Mouse (Mus musculus) kidney, postnatal 36 days (tissue): Measurements from ENCODE around the gene Trappc10.

Source experiments
- DNase-seq, 2 experiments: peaks; one replicate each; pipeline ENCODE4 v3.0.0; 2021 to 2022; ENCODE audit warnings: mixed read lengths in 2 of 2

The Trappc10 gene

DNA sequence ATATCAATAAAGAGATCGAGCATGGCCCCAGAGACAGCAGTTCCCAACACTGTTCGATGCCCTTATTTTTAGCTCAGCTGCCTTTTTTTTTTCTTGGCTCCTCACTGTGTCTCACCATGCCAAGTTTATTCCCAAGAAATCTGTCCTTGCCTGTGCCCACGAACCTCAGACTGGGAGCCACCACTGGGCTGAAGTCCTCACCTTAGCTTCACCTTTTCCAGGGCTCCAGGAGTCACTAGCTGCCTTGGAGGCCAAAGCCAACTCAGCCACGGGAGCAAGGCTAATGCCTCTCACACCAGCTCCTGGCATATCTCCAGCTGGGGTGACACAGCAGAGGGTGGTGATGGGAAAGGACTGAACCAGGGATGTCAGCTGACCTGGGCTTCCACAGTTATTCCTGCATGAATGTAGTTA is 11.2 kb upstream of the Trappc10 start:
- DNase-seq: peak; percentile 73 to 85

DNA sequence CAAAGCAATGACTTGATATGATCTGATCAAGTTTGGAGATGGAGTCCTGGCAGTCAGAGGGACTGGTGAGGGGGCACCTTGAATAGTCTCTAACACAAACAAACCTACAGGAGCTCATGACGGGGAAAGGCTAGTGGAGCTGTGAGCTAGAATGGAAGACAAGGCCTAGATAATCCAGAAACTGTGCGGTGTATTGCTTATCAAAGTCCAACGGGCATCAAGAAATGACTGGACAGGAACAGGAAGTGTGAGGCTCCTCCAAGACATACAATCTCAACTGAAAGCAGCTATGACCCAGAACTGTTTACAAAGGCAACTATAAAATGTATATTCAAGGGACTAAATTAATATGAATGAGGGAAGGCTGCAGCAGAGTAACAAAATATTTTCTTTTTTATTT is 2.8 kb upstream of the Trappc10 start:
- no peak for DNase-seq

DNA sequence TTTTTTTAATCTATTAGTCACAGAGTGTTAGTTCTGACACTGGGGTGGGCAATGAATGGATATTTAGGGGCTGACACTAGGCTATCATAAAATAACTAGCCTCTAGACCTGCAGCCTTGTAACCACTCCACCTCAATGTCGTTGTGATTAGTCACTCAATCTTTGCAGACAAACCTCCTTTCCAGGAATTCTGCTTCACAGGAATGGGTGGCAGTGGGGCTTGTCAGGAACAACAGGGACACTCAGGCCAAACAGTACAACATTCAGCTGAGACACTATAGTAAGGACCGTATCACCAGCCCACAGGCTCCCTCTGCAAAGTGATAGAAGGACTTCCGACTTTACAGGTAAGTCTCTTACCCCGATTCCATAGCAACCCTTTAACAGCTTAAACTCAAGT is 2.3 kb upstream of the Trappc10 start:
- DNase-seq: no peak

DNA sequence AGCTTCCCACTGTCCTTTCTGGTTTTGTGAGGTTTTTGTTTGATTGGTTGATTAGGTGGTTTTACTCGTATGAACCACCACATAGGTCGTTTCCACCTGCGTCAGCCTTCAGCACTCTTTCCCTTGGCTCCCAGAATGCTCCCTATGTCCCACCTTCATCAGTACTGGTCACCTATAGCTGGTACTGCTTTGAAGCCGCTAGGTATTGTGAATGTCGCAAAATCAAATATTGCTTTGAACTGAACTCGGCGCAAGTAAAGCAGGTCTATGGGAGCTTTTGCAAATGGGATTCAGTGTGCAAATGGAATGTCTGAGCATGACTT is 745 bp upstream of the Trappc10 start:
- DNase-seq: no peak

DNA sequence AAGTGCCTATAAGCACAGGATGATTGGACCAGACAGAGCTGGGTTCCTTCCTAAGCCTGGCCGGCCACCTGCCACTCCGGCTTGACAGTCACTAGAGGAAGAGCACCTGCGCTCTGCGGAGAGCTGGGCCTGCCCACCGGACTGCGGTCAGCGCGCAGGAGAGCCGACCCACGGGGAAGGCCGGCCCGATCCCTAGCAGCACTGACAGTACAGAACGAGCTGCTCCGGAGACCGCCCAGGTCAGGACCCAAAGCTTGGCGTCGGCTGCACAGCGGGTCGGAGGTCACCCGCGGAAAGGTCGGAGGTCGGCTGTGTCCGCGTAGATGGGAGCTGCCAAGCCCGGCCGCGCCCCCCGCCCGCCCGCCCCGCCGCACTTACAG is 393 bp downstream of the Trappc10 start:
- peak; percentile 55 to 71 for DNase-seq

DNA sequence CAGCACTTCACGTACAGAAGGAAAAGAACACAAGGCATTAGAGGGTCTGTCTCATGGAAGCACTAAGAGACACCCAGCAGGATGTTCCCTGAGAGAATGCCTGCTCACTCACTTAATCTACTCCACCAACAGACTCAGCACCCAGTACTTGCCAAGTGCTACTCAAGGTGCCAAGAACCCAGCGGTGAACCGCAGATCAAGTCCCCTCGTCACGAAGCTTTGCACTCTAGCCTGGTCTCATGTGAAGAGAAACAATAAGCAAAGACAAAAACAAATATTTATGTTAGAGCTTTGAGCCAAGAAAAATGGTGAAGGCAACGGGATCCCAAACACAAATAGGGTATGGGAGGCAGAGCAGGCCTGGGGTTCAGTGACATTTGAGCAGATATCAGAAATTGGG is 5.5 kb downstream of the Trappc10 start:
- no peak for DNase-seq

DNA sequence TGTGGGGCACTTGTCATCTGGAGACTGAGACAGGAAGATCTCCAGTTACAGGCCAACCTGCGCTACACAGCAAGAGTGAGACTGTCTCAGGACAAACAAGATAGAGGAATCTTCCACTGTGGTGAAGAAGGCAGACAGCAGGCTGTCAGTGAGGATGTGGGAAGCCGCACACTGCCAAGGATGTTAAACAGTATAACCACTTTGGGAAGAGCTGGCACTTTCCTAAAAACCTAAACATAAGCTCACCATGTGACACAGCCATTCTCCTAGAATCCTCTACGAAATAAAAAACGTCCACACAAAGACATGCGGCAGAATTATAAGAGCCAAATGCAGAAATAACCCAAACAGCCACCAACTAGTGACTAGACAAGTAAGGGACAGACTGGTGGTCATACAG is 6.1 kb downstream of the Trappc10 start:
- no peak for DNase-seq

DNA sequence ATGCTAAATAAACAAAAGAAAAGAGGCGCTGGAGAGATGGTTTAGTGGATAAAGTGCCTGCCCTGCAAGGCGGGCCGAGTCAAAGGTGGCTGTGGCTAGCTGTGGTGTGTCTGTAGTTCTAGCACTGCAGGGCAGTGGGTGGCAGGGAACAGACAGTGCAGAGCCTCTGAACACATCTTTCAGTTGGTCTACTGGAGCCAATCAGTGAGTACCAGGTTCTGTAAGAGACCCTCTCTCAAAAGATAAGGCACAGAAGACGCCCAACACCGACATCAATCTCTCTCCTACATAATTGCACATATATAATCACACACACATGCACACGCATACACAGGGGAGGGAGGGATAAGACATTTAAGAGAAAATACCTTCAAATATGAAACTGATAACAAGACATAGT is 6.6 kb downstream of the Trappc10 start:
- DNase-seq: no peak

DNA sequence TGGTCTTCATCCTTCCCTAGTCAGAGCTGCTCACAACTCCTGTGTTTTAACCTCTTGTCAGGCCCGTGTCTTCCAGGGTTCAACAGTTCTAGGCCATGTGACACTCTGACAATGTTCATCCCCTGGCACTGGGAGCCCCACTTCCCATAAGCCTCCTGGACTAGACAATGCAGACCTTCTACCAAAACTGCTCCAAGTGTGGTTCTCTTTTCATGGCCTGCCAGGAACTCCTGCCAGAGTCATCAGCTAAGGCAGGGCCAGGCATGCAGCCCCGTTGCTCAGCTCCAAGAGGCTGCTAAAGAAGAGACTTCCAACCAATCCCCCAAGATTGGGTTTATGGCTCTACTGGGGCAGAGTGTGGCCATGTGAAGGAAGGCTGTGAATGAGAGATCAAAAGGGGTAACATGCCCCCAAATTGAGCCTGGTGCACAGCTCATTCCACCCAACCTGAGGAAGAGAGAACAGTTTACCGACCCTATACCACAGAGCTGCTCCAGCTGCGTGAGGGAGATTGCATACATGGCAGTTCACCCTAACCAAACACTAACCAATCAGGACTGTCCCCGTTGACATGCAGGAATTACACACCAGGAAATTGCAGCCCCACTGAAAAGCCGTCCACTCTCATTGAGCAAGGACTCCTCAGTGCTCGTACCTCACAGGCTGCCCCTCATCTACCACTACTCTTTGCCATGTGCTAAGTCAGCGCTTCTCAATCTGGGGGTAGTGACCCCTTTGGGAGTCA is 7.4 kb downstream of the Trappc10 start:
- DNase-seq: no peak

DNA sequence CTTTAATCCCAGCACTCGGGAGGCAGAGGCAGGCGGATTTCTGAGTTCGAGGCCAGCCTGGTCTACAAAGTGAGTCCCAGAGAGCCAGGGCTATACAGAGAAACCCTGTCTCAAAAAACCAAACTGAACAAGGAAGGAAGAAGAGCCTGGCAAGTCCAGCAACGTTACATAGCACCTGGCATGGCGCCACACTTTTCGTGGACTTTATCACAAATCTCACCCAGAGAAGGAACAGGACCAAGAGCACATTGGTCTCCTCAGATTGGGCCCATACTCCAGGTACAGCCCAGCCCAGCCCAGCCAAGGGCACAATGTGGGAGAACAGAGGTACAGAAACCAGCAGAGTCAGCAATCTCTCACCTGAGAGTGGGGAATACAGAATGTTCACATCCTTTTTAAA is 10.7 kb downstream of the Trappc10 start:
- DNase-seq: peak; percentile 69 to 83

DNA sequence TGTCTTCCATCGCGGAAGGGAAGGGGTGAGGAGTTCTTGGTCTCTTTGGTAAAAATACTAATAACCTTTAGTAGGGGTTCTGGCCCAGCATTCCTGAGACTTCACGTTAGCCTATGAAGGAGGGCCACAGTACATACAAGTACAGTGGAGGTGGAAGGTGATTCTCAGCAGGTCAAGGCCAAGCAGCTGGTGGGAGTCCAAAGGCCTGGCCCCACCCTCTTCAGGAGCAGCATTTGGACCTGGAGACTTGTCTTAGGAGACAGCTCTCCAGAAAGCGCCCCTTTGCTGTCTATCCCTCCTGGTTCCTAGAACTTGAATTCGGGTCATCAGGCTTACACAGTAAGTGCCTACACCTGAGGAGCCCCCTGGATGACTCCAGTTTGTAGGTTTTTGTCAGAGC is 11.3 kb downstream of the Trappc10 start:
- peak; percentile 52 to 60 for DNase-seq

DNA sequence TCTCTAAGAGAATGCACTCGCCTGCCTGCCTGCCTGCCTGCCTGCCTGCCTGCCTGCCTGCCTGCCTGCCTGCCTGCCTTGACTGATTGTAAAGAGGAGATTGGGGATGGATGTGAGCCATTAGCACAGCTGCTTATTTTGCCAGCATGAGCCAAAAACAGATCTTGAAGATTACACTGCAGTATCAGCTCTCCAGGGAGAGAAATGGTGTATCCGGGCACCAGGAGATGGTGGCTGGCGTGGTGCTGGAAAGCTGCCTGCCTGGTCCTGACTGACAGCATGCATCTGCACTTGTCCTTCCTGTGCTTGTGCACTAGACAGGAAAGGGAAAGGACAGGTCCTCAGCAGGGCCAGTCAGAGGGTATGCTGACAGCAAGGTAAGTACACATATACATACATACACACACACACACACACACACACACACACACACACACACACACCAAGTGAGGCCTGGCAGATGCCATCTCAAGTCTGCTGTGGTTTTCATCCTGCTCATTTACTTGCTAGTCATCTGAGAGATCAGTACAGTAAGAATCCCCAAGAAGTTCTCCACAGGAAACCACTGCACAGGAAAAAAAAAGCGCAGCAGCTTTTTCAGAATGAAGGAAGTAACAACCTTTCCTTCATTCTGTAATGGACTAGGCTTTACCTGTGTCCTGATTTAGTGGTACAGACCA is 12.0 kb downstream of the Trappc10 start:
- DNase-seq: no peak

DNA sequence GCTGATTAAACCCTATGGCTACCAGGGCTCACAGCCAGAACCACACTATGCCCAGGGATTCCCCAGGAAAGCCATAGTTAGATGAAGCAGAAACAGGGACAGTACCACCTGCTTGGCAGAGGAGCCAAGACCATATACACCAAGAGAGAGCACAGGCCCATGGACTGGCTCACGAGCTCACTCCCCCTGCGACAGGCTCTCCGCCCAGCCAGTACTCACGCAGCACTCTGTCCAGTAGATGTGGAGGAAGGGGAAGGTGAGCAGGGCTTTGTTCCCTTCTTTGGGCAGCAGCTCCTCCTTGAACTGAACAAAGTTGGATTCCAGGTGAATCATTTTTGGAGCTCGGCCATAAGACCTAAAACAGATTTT is 15.9 kb downstream of the Trappc10 start:
- DNase-seq: no peak

DNA sequence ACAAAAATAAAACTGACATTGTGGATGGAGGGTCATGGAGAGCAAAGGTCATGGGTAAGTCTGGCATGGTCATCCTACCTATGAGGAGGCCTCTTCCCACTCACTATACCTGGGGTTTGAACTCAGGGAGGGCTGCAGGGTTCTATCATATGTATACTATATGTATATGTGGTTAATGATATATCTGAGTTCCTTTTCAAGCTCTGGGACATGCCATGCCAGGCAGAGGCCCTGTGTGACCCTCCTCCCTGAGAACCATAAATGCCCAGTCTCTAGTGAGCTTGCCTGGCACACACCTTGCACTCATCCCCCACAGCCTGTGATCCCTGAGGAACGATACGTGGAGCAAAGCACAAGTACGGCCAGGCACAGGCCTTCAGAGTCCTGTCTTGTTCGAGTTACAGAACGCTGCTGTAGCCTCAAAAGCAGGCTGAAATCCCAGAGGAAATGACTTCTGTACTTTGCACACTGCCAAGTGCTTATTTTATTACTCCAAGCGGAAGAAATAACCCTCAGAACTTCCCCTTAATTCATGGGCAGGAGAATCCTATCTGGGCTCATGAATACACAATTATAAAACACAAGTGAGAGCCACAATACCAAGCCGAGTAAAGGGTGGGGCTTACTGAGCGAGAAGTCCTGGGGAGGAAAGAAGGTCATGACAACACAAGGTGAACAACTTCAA is 16.4 kb downstream of the Trappc10 start:
- peak in 1 of 2 experiments; percentile 33 for DNase-seq

DNA sequence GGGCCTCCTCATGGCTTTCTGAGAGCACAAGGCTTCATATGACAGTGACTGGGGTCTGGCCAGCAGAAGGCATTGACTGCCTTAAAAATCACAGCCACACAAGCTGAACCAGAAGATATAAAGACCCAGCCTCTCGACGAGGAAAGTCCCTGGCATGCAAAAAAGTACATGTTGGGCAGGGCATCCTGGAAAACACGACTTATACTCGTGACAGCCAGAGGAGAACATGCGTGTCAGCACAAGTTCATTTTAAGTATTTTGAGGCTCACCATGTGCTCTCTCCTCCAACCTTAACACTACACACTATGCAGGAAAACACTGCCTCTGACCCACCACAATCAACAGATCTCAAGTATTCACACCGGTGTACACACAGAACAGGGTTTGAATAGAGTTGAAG is 20.3 kb downstream of the Trappc10 start:
- no peak for DNase-seq

DNA sequence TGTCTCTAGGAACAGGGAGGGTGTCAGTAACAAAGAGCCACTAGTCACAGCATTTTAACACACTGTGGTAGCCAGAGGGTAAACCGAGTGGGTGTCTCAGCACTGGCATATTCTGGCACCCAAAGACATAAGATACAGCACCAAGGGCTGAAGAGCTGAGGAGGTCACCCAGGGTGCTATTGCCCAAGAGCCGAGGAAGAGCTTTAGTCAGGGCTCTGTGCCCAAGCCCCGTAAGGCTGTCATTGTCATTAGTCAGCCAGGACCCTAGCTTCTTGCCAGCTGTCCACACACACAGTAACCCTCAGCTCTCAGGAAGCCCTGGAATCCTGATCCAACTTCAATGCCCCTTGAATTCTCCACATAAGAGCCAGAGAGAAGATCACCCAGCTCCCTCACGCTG is 21.5 kb downstream of the Trappc10 start:
- DNase-seq: no peak

DNA sequence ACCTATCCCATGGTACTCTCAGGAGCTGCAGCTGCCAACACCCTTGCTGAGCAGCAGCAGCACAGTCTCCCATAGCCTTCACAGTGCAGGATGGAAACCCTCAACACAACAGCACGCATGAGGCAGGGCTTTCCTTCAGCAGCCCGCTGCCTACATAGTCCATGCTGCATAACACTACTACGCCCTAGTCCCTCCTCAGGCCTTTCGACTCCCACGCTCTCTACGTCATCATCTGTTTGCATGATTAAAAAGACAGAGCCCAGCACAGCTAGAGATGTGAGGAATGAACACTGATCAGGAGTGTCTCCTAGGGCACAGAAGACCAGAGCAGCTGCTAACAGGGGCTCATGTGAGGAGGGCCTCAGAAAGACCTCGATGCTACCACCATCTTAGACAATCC is 23.1 kb downstream of the Trappc10 start:
- no peak for DNase-seq

DNA sequence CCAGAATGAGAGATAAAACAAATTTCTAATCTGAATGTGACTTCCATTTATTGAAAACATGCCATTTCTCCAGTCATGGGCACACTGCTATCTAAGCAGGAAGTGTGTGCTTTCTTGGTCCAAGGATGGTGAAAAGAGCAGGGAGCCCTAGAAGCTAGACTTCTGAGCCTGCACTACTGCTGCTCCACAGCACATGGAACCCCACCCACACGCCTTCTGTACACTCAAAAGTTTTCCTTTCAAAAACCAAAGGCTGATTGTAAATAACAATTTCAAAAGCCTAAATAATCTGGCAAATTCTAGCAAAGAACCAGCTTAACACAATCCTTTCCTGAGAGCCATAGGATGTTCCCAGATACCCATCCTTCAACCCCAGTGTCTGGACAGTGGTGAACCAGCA is 24.9 kb downstream of the Trappc10 start:
- DNase-seq: no peak

DNA sequence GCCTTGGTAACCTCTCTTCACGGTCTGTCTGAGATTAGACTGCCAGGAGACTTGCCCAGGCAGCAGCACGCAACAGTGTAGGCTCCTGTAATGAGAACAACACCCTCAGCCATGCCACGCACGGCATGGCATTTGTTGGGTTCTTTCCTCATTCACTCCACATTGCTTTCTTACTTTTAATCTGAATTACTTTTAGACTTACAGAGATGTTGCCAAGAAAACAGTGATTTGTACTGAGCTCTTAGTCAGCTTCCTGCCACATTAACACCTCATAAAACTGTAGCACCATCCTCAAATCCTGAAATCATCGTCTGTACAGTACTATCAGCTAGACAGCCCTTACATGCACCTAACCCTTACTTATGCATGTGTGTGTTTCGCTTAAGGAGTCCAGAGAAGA is 25.9 kb downstream of the Trappc10 start:
- no peak for DNase-seq

DNA sequence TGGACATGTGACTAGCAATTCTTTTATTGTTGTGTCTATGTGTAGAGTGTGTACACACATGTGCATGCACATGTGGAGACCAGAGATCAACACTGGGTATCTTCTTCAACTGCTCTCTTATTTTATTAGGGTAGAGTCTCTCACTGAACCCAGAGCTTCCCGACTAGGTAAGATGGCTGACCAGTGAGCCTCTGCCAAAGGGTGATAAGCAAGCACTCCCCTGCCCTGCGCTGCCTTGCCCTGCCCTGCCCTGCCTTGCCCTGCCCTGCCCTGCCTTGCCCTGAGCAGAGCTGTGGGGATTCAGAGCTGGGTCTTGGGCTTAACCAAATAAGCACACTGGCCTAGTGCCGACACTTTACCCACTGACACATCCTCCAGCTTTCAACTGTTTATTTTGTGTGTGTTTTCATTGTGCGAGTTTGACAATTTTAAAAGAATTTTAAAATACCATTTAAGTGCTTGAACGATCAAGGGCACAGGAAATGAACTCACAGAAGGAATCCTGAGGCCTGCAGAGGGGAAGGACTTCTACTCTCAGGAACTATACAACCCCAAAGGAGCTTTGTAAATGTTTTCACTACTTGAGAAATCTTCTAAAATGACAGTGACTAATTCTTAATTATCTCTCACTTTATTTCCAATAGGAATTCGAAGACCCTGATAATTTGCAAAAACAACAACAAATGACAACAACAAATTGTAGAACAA is 27.9 kb downstream of the Trappc10 start:
- DNase-seq: no peak

DNA sequence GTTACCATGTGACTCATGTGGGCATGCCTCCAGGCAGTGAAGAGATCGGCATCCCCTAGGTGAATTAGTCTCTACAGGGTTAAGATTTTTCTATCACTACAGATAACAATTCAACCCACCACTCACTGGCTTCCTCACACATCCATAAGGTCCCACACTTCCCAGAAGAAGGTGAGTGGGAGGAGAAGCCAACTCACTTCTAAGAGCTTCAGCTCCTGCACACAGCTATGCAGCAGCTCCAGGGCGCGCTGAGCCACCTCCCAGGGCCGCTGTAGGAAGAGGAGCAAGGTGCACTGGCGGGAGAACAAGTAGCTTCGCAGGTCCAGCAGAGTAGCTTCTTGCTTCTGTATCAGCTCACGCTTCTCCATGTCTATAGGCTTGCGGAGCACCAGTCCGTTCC is 30.1 kb downstream of the Trappc10 start:
- DNase-seq: no peak

DNA sequence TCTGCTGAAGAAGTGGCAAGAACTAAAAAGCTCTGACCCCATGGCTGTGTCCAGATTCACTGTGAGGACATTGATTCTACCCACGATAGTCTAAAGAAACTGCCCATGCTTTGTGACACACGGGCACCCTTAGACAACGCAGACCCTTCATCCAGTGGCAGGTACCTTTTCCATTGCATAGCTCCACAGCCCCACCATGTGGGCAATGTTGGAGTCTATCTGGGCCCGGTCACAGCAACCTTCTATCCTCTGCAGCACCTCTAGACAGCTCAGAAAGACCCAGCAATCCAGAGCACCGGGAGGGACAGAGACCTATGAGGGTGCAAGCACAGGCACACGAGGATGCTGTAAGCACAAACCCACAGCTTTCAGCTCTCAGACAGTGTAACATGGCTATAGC is 33.1 kb downstream of the Trappc10 start:
- DNase-seq: peak in 1 of 2 experiments; percentile 62

DNA sequence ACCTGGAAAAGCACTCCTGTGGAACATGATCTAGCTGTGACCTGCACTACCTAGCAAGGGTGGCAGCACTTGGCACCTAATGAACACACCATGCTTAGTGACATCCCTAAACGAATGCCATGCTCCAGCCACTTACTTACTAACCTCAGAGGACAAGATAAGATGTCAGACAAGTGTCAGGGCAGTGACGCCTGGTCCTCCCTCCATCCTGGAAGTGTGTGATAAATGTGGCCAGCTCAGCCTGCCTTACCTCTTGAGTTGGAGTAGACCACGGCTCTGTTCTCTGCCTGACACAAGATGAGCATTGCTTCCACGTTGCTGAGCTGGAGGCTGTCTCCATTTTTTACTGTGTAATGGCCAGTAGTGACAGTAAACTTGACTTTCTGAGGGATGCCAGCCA is 43.3 kb downstream of the Trappc10 start:
- no peak for DNase-seq

DNA sequence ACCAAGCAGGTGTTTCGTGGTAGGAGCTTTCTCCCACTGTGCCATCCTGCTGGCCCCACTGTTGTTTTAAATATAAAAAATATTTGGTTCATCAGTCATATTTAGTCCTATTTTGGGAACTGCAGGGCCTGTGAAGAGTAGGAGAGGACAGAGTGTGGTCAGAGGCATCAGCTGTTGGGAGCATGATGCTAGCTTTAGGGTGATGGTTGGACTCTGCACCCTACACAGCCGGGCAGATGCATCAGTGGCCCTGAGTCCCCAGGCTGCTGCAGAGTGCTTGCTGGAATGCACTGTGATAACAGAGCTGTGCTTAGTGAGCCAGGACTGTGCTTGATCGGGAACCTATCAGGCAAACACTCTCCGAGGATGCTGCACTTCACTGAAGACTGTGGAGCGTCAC is 51.5 kb downstream of the Trappc10 start:
- no peak for DNase-seq
